Mouse (Mus musculus): ENCODE measurements at regions not wholly inside any gene's neighbourhood (a gene's known extent, or its start where the extent isn't known, plus 50 kb on each side); places are given as distances from the start of the nearest gene placed in this dataset.
A peak's percentile ranks its signal among the peaks of the same experiment; 100 is the strongest.

GRCm38 (mm10) chr12:29129331-29129730 is 377.7 kb downstream of the Eipr1 start:
- no peaks in the 10 kb centered on the region for H3K27me3 ChIP-seq (replicated peaks)
- ATAC-seq (ENCODE audit: low FRiP score, low read depth): no peak
- peaks cover 5% of the 10 kb centered on the region for H3K4me1 ChIP-seq
- H3K4me2 ChIP-seq (replicated peaks): no peak overlapping the region
- H3K4me3 ChIP-seq: no peak overlapping the region
- H3K27ac ChIP-seq: no peak overlapping the region
- no peaks in the 10 kb centered on the region for H3K9me3 ChIP-seq
- no peak overlapping the region for H3K9ac ChIP-seq
- 55% methylated on average over 4 of the region's 4 CpGs for WGBS
- H3K36me3 ChIP-seq: no peaks in the 10 kb centered on the region

- Histone ChIP-seq H3K4me2 (replicated peaks) (no peak overlapping the region), H3K4me1 (peaks cover 10% of the 10 kb centered on the region), H3K36me3 (no peaks in the 10 kb centered on the region), H3K9me3 (no peaks in the 10 kb centered on the region), H3K27ac (no peak overlapping the region), H3K27me3 (replicated peaks) (no peaks in the 10 kb centered on the region), H3K9ac (no peak overlapping the region), H3K4me3 (no peak overlapping the region)
- 84% methylated on average over 2 of the region's 2 CpGs for WGBS
- ATAC-seq (ENCODE audit: low FRiP score, low read depth): no peak
Measured at GRCm38 (mm10) chr12:29134326-29134725, 382.7 kb downstream of the Eipr1 start.

GRCm38 (mm10) chr12:29136850-29137268 is 385.3 kb downstream of the Eipr1 start:
- ATAC-seq (ENCODE audit: low FRiP score, low read depth): peak; percentile 63
- H3K9ac ChIP-seq: no peak overlapping the region
- 62% methylated on average over 5 of the region's 5 CpGs for WGBS
- H3K9me3 ChIP-seq: no peaks in the 10 kb centered on the region
- no peak overlapping the region for H3K4me3 ChIP-seq
- no peaks in the 10 kb centered on the region for H3K27me3 ChIP-seq (replicated peaks)
- no peak overlapping the region for H3K27ac ChIP-seq
- no peaks in the 10 kb centered on the region for H3K36me3 ChIP-seq
- H3K4me2 ChIP-seq (replicated peaks): no peak overlapping the region
- H3K4me1 ChIP-seq: peaks cover 28% of the 10 kb centered on the region

DNA sequence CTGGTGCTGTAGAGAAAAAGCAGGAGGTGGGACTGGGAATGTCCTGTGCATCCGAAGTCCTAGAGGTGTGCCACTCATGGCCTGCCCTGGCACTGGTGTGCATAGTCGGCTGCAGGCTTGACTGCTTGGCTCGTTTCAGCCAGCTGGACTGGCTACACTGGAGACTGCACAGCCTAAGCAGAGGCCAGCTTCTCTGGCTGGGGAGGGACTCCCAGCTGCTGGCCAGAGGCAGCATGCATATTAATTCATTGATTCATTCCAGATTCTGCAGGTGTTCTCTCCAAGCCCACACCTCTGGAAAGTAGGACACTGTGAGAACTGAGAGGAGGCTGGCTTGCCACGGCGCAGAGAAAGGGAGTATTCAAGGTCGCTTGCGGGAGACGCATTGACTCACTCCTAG is 385.9 kb downstream of the Eipr1 start:
- H3K4me2 ChIP-seq (replicated peaks): no peak overlapping the region
- no peaks in the 10 kb centered on the region for H3K36me3 ChIP-seq
- H3K9ac ChIP-seq: no peak overlapping the region
- H3K4me3 ChIP-seq: no peak overlapping the region
- WGBS: 81% methylated on average over 8 of the region's 8 CpGs
- H3K27me3 ChIP-seq (replicated peaks): no peaks in the 10 kb centered on the region
- H3K4me1 ChIP-seq: peaks cover 32% of the 10 kb centered on the region
- no peak overlapping the region for H3K27ac ChIP-seq
- H3K9me3 ChIP-seq: no peaks in the 10 kb centered on the region
- ATAC-seq (ENCODE audit: low FRiP score, low read depth): peak; percentile 27; the same call in 1 of the 2 replicates

DNA sequence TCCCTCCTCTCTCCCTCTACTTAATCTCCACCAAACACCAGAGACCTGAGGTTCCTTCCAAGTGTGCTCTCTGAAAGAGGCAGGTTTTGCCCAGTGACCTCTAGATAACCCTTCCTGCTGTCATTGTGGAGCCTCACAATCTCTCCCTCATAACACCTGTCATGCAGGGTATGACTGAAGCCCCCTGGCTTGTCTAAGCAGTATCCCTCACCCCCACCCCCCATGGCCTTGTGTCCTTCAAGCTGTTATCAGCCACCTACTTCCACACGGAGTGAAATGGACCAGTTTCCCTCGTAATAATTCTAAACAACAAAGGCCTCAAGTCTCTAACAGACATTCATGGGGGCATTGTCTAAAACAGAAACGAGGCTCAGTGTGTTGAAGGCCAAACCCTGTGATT is 387.6 kb upstream of the Myt1l start:
- no peak overlapping the region for H3K9ac ChIP-seq

GRCm38 (mm10) chr12:29141132-29141531 is 387.1 kb upstream of the Myt1l start:
- Histone ChIP-seq H3K4me3 (no peak overlapping the region), H3K9me3 (no peaks in the 10 kb centered on the region), H3K27me3 (replicated peaks) (no peaks in the 10 kb centered on the region), H3K36me3 (no peaks in the 10 kb centered on the region), H3K4me2 (replicated peaks) (peak overlapping the region; percentile 17; the same call in 1 of the 2 replicates), H3K9ac (no peak overlapping the region), H3K27ac (peak overlapping the region; percentile 43; the same call in 1 of the 2 replicates), H3K4me1 (peaks cover 36% of the 10 kb centered on the region)
- 35% methylated on average over 13 of the region's 13 CpGs for WGBS
- peak; percentile 68 for ATAC-seq (ENCODE audit: low FRiP score, low read depth)

More for the DNA sequence above, 387.6 kb upstream of the Myt1l start:
- Histone ChIP-seq H3K4me3 (no peak overlapping the region), H3K4me2 (replicated peaks) (no peak overlapping the region), H3K36me3 (no peaks in the 10 kb centered on the region), H3K9me3 (no peaks in the 10 kb centered on the region), H3K27me3 (replicated peaks) (no peaks in the 10 kb centered on the region), H3K4me1 (peaks cover 36% of the 10 kb centered on the region), H3K27ac (0 out of 2 replicates have a peak overlapping the region, but pooled peaks have one; percentile 15)
- no peak for ATAC-seq (ENCODE audit: low FRiP score, low read depth)
- WGBS: 23% methylated on average over 3 of the region's 3 CpGs

- Histone ChIP-seq H3K27ac (peak overlapping the region; percentile 43; the same call in 1 of the 2 replicates), H3K9ac (no peak overlapping the region), H3K4me3 (no peak overlapping the region), H3K9me3 (no peaks in the 10 kb centered on the region), H3K4me1 (peaks cover 34% of the 10 kb centered on the region), H3K36me3 (no peaks in the 10 kb centered on the region), H3K27me3 (replicated peaks) (no peaks in the 10 kb centered on the region), H3K4me2 (replicated peaks) (peak overlapping the region; percentile 17; the same call in 1 of the 2 replicates)
- WGBS: 76% methylated on average over 8 of the region's 8 CpGs
- no peak for ATAC-seq (ENCODE audit: low FRiP score, low read depth)
Measured at GRCm38 (mm10) chr12:29141855-29142254, 386.3 kb upstream of the Myt1l start.

DNA sequence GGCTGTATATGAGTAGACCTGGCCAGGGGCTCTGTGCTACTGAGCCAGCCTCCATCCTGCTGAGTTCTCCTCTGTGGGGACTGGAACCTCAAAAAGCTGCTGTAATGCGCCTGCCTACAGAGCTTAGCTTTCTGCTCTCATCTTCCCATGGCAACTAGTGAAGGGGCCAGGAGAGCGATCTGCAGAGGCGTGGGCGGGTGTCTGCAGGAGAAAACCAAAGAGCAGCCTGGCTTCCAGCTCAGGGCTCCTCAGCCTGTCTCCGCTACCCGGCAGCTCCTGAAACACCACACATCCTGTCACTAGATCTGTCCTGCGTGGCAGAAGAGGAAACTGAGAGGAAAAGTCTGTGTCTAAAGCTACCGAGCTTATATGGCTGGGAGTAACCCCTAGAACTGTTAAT is 384.9 kb upstream of the Myt1l start:
- WGBS: 84% methylated on average over 8 of the region's 8 CpGs
- Histone ChIP-seq H3K27me3 (replicated peaks) (no peaks in the 10 kb centered on the region), H3K4me2 (replicated peaks) (no peak overlapping the region), H3K9me3 (no peaks in the 10 kb centered on the region), H3K4me3 (no peak overlapping the region), H3K9ac (no peak overlapping the region), H3K36me3 (no peaks in the 10 kb centered on the region), H3K4me1 (peaks cover 26% of the 10 kb centered on the region), H3K27ac (no peak overlapping the region)
- no peak for ATAC-seq (ENCODE audit: low FRiP score, low read depth)

DNA sequence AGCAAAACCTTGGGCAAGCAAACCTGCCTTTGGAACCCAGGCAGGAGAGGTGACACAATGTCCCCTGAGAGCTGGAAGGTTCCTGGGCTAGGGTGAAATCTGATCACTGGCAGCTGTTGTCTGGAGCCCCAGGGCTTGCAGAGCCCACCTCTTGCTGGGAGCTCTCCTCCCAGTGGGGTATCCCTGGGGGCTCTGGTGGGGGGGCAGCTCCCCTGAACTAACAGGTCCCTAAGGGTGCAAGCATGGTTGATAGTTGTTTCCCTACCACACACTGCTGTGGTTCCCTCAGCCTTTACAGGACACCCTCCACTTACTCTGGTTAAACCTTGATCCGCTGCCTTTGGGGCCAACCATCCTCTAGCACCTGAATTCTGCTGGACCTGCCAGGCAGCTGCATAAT is 367.3 kb upstream of the Myt1l start:
- no peak for ATAC-seq (ENCODE audit: low FRiP score, low read depth)
- WGBS: 100% methylated on average over 1 of the region's 1 CpGs
- H3K9ac ChIP-seq: no peak overlapping the region

DNA sequence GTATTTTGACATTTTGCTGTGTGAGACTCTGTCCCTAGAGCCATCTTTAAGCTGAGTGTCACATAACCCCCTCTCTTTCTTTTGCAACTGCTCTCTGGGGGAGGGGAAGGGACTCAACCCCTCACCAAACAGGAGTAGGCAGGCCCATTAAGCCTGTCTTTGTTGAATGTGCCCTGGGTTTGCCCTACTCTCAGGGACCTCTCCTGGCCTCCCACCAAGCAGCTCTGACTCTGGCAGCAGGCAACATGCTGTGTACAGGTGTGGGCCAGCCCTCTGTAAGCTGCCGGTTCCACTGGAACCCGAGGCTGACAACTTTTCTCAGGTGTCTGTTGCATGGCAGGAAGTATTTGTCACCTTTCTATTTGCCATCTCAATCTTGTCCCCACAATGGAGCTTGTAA is 366.6 kb upstream of the Myt1l start:
- H3K27ac ChIP-seq: no peak overlapping the region
- no peak overlapping the region for H3K9ac ChIP-seq
- H3K27me3 ChIP-seq (replicated peaks): no peaks in the 10 kb centered on the region
- no peak for ATAC-seq (ENCODE audit: low FRiP score, low read depth)
- H3K4me2 ChIP-seq (replicated peaks): no peak overlapping the region
- H3K9me3 ChIP-seq: no peaks in the 10 kb centered on the region
- 38% methylated on average over 2 of the region's 2 CpGs for WGBS
- no peaks in the 10 kb centered on the region for H3K36me3 ChIP-seq
- H3K4me3 ChIP-seq: no peak overlapping the region
- 0 out of 2 replicates have a peak, but pooled peaks cover 3% of the 10 kb centered on the region for H3K4me1 ChIP-seq

More for the DNA sequence above, 367.3 kb upstream of the Myt1l start:
- Histone ChIP-seq H3K4me3 (no peak overlapping the region), H3K4me2 (replicated peaks) (no peak overlapping the region), H3K9me3 (no peaks in the 10 kb centered on the region), H3K27ac (no peak overlapping the region), H3K36me3 (no peaks in the 10 kb centered on the region), H3K27me3 (replicated peaks) (no peaks in the 10 kb centered on the region), H3K4me1 (0 out of 2 replicates have a peak, but pooled peaks cover 3% of the 10 kb centered on the region)

DNA sequence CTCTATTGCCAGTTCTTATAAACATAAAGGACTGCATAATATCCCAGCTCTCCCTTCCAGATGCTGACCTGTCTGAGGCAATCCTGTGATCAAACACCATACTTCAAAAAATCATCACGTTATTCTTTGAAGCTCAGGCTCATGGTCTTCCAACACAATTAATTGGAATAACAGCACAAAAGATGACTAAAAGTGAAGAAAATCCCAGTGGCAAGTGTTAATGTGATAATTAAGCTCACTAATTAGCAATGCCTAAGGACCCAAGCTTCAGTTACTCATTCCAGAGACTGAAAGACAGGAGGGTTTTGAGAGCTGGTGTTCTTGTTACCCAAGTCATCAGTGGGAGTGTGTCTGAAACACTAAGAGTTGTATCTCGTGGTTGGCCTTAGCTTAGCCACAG is 363.5 kb upstream of the Myt1l start:
- H3K27ac ChIP-seq: no peak overlapping the region
- H3K27me3 ChIP-seq (replicated peaks): no peaks in the 10 kb centered on the region
- H3K36me3 ChIP-seq: no peaks in the 10 kb centered on the region
- H3K4me1 ChIP-seq: 0 out of 2 replicates have a peak, but pooled peaks cover 3% of the 10 kb centered on the region
- no peak for ATAC-seq (ENCODE audit: low FRiP score, low read depth)
- H3K4me3 ChIP-seq: no peak overlapping the region
- H3K4me2 ChIP-seq (replicated peaks): no peak overlapping the region
- H3K9me3 ChIP-seq: no peaks in the 10 kb centered on the region
- H3K9ac ChIP-seq: no peak overlapping the region
- whole genome bisulfite sequencing: 85% methylated on average over 2 of the region's 2 CpGs

GRCm38 (mm10) chr12:29166316-29166715 is 361.9 kb upstream of the Myt1l start:
- H3K9me3 ChIP-seq: no peaks in the 10 kb centered on the region
- H3K4me3 ChIP-seq: no peak overlapping the region
- ATAC-seq (ENCODE audit: low FRiP score, low read depth): no peak
- WGBS: 64% methylated on average over 2 of the region's 2 CpGs
- H3K9ac ChIP-seq: no peak overlapping the region
- H3K4me1 ChIP-seq: 0 out of 2 replicates have a peak, but pooled peaks cover 3% of the 10 kb centered on the region
- no peaks in the 10 kb centered on the region for H3K36me3 ChIP-seq
- no peak overlapping the region for H3K27ac ChIP-seq
- H3K27me3 ChIP-seq (replicated peaks): no peaks in the 10 kb centered on the region
- H3K4me2 ChIP-seq (replicated peaks): no peak overlapping the region

DNA sequence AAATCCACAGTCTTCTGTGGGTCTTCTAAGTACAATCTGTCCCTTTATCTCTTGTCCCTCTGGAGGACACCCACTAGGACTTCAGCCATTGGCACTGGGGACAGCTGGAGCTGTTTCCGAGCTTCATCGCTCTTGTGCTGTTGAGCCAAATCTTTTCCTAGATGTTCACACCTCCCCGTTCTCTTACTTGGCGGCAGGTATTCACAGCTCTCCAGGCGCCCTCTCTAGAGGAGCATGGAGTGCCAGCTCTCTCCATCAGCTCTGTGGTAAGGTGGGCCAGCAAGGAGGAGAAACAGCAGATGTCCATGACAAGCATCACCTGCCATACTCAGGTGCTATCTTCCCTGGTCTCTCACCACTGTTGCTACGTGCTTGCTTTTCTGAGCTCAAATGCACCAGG is 360.3 kb upstream of the Myt1l start:
- no peak for ATAC-seq (ENCODE audit: low FRiP score, low read depth)
- Histone ChIP-seq H3K9ac (no peak overlapping the region), H3K36me3 (no peaks in the 10 kb centered on the region), H3K27me3 (replicated peaks) (no peaks in the 10 kb centered on the region), H3K4me3 (no peak overlapping the region), H3K4me2 (replicated peaks) (no peak overlapping the region), H3K27ac (no peak overlapping the region), H3K4me1 (no peaks in the 10 kb centered on the region), H3K9me3 (no peaks in the 10 kb centered on the region)
- WGBS: 90% methylated on average over 6 of the region's 6 CpGs
